Mouse (Mus musculus): Measurements from ENCODE around the gene C1rb.
A peak's percentile ranks its signal among the peaks of the same experiment; 100 is the strongest.
"Not testable (repeated sequence)": the region's sequence is repeated elsewhere in the genome, so short reads cannot be mapped to it uniquely, and the experiment has no call there.

The C1rb gene

DNA sequence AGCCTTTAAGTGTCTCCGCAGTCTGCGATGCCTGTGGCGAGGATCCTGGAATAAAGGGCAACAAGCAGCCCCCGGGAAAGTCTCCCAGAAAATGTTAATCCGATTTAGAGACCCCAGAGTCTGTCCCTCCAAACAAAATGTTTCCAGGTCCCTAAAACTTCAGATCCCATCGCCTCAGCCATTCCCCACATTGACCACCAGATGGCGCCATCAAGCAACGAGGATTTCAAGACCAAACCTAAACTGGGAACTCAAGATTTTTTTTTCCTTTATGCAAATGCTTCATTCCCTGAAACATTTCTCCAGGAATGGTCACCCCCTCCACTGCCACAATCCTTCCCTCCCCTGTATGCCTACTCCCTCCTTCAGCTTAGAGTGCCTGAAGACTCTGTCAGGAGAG lies at the start of gene C1rb:
C1rb (plus strand) TSS at position 269 of the 400 bp plus-strand sequence.
- DNase-seq (ENCODE audit: low read depth, low spot score) = peak; percentile 72

DNA sequence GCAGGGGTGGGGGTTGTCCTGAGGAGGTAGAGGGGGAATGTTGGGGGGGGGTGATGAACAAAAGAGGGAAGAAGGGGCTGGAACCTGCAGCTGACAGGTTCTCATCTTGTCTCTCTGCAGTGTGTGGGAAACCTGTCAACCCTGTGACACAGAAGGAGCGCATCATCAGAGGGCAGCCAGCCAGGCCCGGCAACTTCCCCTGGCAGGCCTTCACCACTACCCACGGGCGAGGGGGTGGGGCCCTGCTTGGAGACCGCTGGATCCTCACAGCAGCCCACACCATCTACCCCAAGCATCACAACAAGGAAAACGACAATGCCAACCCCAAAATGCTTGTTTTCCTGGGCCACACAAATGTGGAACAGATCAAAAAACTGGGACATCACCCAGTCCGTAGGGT lies 48.0 kb upstream of the C1rb start:
- DNase-seq (ENCODE audit: low read depth, low spot score) = not testable (repeated sequence)

DNA sequence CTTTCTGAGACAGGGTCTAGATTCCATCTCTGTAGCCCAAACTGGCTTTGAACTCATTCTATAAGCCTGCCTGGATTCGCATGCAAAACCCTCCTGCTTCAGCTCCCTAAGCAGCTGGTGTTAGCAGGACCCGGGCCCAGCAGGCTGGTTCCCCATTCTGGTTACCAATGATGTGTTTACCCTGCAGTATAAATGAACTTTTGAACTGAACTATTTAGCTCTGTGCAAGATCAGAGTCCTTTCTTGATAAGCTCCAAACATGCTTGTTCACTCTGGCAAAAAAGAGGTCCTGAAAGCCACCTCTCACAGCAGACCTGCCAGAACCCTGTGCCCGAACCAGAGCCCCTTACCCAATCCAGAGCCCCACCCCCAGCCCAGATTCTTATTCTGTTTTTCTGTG lies 42.2 kb upstream of the C1rb start:
- no peak for DNase-seq (ENCODE audit: low read depth, low spot score)

DNA sequence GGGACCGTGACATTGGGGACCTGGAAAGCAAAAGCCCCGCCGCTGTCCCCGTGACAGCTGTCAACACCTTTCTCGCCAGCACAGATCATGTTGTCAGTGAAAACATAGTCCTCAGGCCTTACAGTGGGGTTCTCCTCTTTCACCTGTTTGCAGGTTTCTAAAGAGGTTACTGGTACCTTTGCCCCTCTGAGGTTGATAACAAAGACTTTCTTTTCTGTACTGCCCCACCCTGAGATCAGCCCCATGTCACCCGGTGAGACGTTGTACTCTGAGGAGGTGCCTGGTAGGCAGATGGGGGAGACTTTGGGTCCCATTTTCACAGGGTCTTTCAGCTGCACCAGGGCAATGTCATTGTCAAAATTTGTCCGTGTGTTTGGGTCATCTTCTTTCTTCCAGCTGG lies 39.0 kb upstream of the C1rb start:
- no peak for DNase-seq (ENCODE audit: low read depth, low spot score)

DNA sequence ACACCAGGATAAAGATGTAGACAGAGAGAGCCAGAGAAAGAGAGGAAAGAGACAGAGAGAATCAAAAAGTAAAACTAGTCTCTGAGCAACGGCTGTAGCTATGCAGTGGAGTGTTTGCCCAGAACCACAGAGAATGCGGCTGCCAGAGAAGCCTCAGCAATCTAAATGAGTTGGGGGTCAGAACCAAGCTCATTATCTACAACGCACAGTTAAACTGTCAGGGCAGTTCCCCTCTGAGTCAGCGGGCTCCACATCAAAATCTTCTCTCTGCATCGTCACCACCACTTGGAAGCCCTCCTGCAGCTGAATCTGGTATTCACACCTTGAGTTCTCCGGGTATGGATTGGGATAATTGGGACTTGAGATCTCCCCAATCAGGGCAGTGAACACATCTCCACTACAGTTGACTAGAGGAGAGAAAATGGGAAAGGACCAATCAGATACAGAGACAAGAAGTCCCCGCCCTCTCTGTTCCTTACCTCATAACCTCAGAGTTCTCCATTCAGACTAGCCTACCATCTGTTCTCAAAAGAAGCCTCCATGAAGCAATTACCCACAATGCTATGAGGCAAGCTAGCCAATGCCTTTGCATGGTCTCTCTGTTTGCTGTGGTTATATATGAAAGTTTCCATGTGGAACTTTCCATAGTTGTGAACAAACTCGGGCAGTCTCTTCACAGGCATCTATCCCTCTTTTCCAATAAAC lies 33.8 kb upstream of the C1rb start:
- not testable (repeated sequence) for DNase-seq (ENCODE audit: low read depth, low spot score)

DNA sequence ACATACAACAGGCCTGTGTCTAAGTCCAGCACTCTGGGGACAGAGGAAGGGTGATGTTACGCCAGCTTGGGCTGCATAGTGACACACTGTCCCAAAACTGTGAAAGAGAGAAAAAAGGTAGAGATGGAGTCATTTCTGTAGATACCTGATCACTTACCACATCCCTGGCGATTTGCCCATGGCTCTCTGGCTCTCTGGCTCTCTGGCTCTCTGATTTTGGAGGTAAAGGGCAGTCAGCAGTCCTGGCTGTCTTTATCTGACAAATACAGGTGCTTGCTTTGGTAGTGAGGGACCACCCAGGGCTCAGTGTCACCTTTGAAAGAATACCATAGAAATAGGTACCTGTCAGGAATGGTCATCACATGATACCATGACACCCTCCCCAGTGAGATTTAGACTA lies 28.9 kb upstream of the C1rb start:
- not testable (repeated sequence) for DNase-seq (ENCODE audit: low read depth, low spot score)

DNA sequence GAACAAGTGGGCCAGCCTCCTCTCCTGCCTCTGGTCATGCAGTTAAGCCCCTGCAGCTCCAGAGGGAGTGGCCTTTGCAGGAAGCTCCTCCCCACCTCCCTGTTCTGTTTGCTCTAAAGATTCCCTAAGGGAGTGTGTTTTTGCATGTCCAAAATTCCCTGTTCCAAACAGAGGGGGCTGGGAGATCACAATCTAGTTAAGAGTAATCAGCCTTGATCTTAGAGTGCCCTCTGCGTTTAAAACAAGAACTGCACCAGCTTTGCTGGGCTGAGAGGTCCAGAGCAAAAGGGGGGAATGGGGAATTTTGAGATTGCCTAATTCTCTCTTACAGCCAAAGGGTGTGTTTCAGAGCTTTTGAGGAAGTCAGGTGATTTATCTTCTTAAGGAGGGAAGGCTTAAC lies 27.8 kb upstream of the C1rb start, which contains the start of gene C1s1:
C1s1 (minus strand) TSS at position 76 of the 400 bp plus-strand sequence.
- peak; percentile 22 for DNase-seq (ENCODE audit: low read depth, low spot score)

DNA sequence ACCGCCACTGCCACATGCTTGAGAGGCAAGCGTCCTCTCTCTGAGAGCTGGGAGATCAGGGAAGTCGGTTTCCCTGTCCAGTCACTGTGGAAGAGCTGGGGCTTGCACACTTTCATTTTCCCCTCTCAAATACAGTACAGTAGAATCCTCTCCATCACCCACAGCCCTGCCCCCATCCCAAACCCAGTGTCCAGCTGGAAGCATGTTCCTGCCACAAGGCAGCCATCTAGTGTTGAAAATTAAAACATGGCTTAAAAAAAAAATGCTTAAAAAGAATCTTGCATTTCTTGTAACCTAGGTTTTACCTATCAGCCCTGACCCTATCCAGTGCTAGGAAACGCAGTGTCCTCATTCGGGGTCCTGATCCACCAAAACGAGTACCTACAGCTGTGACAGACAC lies 25.6 kb upstream of the C1rb start:
- no peak for DNase-seq (ENCODE audit: low read depth, low spot score)

DNA sequence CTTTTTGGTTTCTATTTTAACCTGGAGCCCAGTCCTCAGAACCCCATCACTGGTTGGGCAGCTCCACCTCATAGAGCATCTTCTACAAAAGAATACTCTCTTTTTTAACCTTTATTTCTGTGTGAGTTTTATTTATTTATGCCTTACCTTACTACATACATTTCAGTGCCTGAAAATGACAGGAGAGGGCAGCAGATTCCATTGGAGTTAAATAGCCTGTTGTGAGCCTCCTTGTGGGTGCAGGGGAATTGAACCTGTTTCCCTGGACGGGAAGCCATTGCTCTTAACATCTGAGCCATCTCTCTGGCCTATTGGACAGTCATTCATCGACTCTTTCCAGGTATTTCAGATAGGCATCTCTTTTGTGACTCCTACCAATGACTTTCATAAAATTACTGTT lies 24.7 kb upstream of the C1rb start:
- DNase-seq (ENCODE audit: low read depth, low spot score) = no peak

DNA sequence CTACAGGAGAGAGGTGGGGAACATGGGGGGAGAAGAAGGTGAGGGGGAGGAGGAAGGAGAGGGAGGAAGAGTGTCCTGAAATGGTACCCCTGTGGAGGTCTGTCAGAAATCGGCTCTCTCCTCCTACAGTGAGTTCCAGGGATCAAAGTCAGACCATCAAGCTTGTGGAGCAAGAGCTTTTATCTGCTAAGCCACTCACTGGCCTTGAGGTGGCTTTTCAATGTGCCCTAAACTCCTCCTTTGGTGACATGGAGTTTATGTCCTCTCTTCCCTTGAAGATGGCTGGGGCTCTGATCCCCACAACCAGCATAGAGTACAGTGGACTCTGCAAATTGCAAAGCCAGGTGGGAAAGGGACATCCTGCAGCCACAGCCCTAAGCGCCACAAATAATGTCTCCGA lies 22.1 kb upstream of the C1rb start:
- DNase-seq (ENCODE audit: low read depth, low spot score) = not testable (repeated sequence)

DNA sequence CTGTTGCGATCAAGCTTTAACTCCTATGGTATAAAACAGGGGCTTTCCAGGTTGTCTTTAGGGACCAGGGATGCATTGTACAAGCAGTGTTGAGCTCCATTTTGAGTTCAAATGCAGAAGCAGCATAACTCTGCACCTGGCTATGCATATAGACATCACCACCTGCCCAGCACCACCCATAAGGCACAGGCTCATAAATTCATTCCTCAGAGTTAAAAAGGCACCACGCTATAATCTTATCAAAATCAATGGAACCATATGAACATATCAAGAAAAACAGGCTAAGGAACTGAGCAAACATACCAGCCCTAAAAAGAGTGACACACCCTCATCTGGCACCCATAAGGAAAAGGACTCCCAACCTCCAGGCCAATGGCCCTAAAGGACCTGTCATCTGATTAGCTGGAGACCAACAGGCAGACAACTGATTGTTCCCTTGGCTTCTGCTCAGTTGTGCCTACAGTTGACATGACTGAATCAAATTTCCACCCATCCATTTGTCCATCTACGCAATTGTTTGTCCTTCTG lies 21.0 kb upstream of the C1rb start:
- DNase-seq (ENCODE audit: low read depth, low spot score) = no peak

DNA sequence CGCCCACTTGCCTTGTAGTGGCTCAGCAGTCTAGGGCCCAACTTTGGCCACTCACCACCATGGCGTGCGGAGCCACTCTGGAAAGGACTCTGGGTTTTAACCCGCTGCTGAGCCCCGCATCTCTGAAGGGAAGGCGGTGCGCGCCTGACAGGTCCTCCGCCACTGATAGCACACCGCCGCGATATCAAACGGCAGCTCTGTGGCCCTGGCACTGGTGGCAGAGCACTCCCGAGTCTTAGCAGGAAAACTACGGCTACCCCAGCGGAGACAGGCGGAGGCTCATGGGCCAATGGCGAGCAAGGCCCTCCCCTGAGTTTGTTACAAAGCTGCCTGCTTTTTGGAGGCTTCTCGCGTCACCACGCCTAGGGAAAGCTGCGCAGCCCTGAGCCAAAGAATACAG lies 17.3 kb upstream of the C1rb start:
- no peak for DNase-seq (ENCODE audit: low read depth, low spot score)

DNA sequence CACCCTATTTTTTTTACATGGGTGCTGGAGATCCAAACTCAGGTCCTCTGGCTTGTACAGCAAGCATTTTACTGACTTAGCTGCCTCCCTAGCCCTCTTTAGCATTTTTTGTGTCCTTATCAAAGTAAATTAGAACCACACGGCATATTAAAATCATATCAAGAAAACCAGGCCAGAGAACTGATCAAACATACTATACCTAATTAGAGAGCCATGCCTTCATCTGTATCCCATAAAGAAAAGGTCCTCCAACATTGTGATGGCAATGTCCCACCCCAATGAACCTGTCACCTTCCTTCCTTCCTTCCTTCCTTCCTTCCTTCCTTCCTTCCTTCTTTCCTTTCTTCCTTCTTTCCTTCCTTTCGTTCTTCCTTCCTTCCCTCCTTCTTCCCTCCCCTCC lies 14.1 kb upstream of the C1rb start:
- DNase-seq (ENCODE audit: low read depth, low spot score) = not testable (repeated sequence)

DNA sequence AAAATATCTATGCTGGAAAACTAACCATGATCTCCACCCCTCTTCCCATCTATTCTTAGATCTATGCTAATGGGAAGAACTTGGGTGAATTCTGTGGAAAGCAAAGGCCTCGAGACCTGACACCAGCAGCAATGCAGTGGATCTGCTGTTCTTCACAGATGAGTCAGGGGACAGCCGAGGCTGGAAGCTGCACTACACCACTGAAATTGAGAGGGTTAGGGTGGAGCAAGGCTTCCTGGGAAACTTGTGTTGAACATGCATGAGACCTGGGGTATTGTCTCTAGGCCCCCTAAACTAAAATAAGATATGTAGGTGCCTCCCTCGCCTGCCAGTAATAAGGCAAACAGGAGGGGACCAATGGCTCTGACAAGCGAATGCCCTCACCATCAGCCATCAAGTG lies 8.9 kb upstream of the C1rb start:
- not testable (repeated sequence) for DNase-seq (ENCODE audit: low read depth, low spot score)

DNA sequence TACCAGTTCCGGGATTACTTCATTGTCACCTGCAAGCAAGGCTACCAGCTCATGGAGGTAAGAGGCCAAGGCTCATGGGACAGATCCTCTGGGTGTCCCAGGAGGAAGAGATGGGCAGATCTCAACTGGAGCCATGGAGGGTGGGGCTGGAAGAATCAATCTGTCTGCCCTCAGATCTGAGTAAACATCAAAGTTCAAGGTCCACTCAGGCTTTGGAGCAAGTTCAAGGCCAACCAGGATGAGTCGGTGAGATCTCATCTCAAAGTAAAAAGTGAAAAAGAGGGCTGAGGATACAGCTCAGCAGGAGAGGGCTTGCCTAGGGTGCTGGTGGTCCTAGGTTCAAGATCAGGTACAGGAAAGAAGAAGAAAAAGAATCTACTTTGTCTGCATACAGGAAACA lies 8.5 kb upstream of the C1rb start:
- DNase-seq (ENCODE audit: low read depth, low spot score) = not testable (repeated sequence)

DNA sequence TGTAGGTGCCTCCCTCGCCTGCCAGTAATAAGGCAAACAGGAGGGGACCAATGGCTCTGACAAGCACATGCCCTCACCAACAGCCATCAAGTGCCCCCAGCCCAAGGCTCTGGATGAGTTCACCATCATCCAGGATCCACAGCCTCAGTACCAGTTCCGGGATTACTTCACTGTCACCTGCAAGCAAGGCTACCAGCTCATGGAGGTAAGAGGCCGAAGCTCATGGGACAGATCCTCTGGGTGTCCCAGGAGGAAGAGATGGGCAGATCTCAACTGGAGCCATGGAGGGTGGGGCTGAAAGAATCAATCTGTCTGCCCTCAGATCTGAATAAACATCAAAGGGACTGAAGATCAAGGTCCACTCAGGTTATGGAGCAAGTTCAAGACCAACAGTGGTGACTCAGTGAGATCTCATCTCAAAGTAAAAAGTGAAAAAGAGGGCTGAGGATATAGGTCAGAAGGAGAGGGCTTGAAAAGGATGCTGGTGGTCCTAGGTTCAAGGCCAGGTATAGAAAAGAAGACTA lies 5.1 kb downstream of the C1rb start:
- not testable (repeated sequence) for DNase-seq (ENCODE audit: low read depth, low spot score)

DNA sequence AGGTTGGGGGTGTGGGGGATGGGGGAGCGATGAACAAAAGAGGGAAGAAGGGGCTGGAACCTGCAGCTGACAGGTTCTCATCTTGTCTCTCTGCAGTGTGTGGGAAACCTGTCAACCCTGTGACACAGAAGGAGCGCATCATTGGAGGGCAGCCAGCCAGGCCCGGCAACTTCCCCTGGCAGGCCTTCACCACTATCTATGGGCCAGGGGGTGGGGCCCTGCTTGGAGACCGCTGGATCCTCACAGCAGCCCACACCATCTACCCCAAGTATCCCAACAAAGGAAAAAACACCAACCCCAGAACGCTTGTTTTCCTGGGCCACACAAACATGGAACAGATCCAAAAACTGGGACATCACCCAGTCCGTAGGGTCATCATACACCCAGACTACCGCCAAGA lies 10.1 kb downstream of the C1rb start:
- not testable (repeated sequence) for DNase-seq (ENCODE audit: low read depth, low spot score)

DNA sequence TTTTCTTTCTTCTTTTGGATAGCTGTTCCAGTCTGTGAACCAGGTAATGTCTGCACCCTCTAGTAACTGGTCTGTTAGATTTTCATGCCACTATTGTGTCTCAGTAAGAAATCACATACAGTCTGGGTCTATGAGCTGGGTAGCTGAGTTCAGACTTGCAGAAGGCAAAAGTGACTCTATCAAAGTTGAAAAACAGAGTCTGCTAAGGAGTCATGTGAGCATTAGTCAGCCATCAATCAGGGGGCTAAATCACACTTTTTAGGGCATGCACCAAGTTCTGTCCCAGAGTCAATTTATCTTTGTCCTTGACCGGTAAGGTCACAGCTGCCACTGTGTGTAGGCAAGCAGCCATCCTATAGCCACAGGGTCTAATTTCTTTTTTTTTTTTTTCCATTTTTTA lies 12.1 kb downstream of the C1rb start:
- DNase-seq (ENCODE audit: low read depth, low spot score) = no peak

DNA sequence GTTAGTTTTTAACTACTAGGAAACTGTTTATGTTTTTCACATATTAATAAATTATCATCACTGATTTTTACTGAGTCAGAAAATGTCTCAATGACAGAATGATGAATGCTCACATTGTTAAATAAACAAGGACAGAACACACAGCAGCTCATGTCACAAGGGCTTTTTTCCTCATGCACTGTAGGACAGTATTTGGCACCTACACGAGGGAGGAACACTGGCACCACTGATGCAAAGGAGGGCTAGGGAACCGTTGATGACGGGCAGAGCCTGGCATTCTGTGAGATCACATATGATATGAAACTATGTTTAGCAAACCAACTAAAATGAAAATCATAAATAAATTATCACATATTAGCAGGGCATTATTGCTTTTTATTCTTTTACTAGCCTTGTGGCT lies 14.8 kb downstream of the C1rb start:
- no peak for DNase-seq (ENCODE audit: low read depth, low spot score)

DNA sequence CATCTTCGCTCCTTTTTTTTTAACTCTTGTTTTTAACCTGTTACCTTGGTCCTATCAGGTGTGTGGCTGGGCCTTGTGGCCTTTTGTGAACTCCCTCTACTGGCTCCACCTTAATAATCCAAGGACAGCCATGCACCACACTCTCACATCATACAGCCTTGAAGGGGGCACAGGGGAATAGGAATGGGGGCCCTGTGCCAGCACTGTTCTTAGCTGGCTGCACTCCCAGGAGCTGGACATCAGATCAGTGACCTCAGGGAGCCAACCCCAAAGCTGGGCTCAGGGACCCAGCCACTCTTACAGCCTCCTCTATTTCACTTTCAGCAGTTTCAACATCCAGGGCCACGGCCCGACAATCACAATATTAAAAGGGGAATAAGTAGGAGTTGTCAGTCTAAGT lies 15.7 kb downstream of the C1rb start:
- no peak for DNase-seq (ENCODE audit: low read depth, low spot score)

DNA sequence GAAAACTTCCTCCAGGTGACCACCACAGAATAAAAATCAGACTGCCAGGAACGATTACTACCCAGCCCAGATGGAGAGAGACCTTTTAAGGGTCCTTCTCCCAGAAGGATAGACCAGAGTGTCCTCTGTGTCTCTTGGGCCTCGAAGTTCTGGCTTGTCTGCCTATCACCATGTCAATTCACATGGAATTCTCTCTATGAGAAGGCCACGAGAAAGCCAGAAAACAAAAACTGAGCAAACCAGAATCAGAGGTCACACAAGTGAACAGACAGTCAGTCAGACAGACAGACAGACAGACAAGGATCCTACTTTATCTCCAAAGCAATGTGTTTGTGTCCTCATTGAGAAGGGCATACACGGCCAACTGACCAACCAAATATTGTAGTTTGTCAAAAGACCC lies 16.2 kb downstream of the C1rb start:
- no peak for DNase-seq (ENCODE audit: low read depth, low spot score)

DNA sequence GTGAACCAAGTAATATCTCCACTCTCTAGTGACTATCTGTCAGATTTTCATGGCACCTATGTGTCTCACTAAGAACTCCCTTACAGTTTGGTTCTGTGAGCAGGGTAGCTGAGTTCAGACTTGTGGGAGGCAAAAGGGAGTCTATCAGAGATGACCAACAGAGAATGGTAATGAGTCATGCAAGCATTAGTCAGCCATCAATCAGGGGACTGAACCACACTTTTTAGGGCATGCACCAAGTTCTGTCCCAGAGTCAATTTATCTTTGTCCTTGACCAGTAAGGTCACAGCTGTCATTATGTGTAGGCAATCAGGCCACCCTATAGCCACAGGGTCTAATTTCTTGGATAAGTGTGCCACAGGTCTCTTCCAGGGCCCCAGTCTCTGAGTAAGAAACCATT lies 18.7 kb downstream of the C1rb start:
- no peak for DNase-seq (ENCODE audit: low read depth, low spot score)

DNA sequence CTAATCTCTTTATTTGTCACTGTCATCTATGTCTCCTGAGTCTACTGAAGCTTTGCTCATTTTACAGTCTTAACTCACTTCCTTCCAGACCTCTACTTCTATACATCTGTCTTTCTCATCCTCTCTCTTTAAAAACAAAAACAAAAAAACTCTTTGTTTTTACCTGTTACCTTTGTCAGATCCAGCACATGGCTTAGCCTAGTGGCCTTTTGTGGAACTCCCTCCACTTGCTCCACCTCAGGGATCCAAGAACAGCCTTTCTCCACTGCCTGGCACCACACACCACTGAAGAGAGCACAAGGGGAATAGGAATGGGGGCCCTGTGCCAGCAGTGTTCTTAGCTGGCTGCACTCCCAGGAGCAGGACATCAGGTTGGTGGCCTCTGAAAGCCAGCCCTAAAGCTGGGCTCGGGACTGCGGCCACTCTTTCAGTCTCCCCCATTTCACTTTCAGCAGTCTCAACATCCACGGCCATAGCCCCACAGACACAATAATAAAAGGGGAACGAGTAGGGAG lies 22.1 kb downstream of the C1rb start:
- no peak for DNase-seq (ENCODE audit: low read depth, low spot score)
